Mouse (Mus musculus) ES-Bruce4 (cell line): ENCODE measurements around the gene Aqp6.

Experiments
- CTCF ChIP-seq: IDR thresholded peaks from one replicate; pipeline ENCODE4 v1.8.1; 2011; ENCODE audit warnings: low read depth, low read length
- EP300 ChIP-seq: IDR thresholded peaks from 2 replicates; pipeline ENCODE4 v1.6.1; 2011; ENCODE audit warnings: low read depth, low read length; ENCODE audit not compliant: insufficient read depth
- POLR2A ChIP-seq: IDR thresholded peaks from one replicate; pipeline ENCODE4 v1.8.1; 2011; ENCODE audit warnings: low read length; ENCODE audit not compliant: insufficient read depth

GRCm38 (mm10) chr15:99615246-99615645, 14.0 kb downstream of the Aqp6 start:
- no peak for TF ChIP-seq CTCF
- TF ChIP-seq POLR2A: no peak
- TF ChIP-seq EP300: no peak
